Mouse (Mus musculus) midbrain, embryonic 12.5 days (tissue): ENCODE measurements around the gene Gm20388. TPM values are rescaled to one million over a fixed set of nuclear protein-coding genes. Genes with fewer than 3 reads are reported as not detected.

Source experiments
- ATAC-seq: fragments of 200-750 bp; cut with Nextera tagmentation; 2 replicates; pipeline ENCODE4 v1.8.0; 2017; ENCODE audit warnings: low read depth, moderate TSS enrichment, moderate library complexity; ENCODE audit not compliant: low FRiP score
- H3K27ac ChIP-seq: fragments of 300-500 bp; sonication (generic); replicated peaks from 2 replicates; pipeline ENCODE4 v1.5.1; 2016; ENCODE audit warnings: mild to moderate bottlenecking
- H3K27me3 ChIP-seq: fragments of 300-500 bp; sonication (generic); 2 replicates; pipeline ENCODE4 v1.6.1; 2016; ENCODE audit warnings: mild to moderate bottlenecking
- H3K36me3 ChIP-seq: fragments of 300-500 bp; sonication (generic); 2 replicates; pipeline ENCODE4 v1.6.1; 2016
- H3K4me1 ChIP-seq: fragments of 300-500 bp; sonication (generic); 2 replicates; pipeline ENCODE4 v1.6.1; 2016
- H3K4me2 ChIP-seq: fragments of 300-500 bp; sonication (generic); replicated peaks from 2 replicates; pipeline ENCODE4 v1.6.1; 2016; ENCODE audit warnings: mild to moderate bottlenecking, moderate library complexity
- H3K4me3 ChIP-seq: fragments of 300-500 bp; sonication (generic); 2 replicates; pipeline ENCODE4 v1.5.1; 2016; ENCODE audit warnings: mild to moderate bottlenecking
- H3K9ac ChIP-seq: fragments of 300-500 bp; sonication (generic); replicated peaks from 2 replicates; pipeline ENCODE4 v1.6.1; 2016; ENCODE audit warnings: mild to moderate bottlenecking, moderate library complexity
- H3K9me3 ChIP-seq: fragments of 300-500 bp; sonication (generic); 2 replicates; pipeline ENCODE4 v1.6.1; 2016; ENCODE audit warnings: mild to moderate bottlenecking
- WGBS: fragments of 180-500 bp; shearing (Covaris S2); methylation state at CpG from one replicate; pipeline ENCODE4 v1.1.7; 2016; 5-methylcytosine and 5-hydroxymethylcytosine counted together
- polyA plus RNA-seq: library from polyadenylated mRNA; unstranded; fragments of >200 nt; fragmentation: Nextera tagmentation; extraction: Ambion mirVana; gene quantifications from 2 replicates; pipeline ENCODE4 v1.2.1, GENCODE M21; 2016

Gene Gm20388
- polyA plus RNA-seq, 1 experiment from 2014 or later: not detected

GRCm38 (mm10) chr8:120940287-120940686, 1029.6 kb downstream of the Gm20388 start:
- no peak overlapping the region for H3K4me3 ChIP-seq
- no peak overlapping the region for H3K27ac ChIP-seq
- no peaks in the 10 kb centered on the region for H3K36me3 ChIP-seq
- H3K9me3 ChIP-seq: no peaks in the 10 kb centered on the region
- ATAC-seq: no peak
- WGBS: 38% methylated on average over 12 of the region's 12 CpGs
- peaks cover 54% of the 10 kb centered on the region for H3K27me3 ChIP-seq
- H3K9ac ChIP-seq: no peak overlapping the region
- peaks cover 21% of the 10 kb centered on the region for H3K4me1 ChIP-seq
- H3K4me2 ChIP-seq: no peak overlapping the region

- ATAC-seq: no peak
- Histone ChIP-seq H3K27ac (no peak overlapping the region), H3K4me1 (peaks cover 6% of the 10 kb centered on the region; the same call in 1 of the 2 replicates), H3K36me3 (no peaks in the 10 kb centered on the region), H3K9me3 (no peaks in the 10 kb centered on the region), H3K27me3 (peaks cover 43% of the 10 kb centered on the region), H3K9ac (no peak overlapping the region), H3K4me2 (no peak overlapping the region), H3K4me3 (no peak overlapping the region)
- WGBS: 68% methylated on average over 10 of the region's 10 CpGs
These were observed 1036.6 kb downstream of the Gm20388 start for GRCm38 (mm10) chr8:120947240-120947639.

- ATAC-seq: no peak
These were observed 1037.5 kb downstream of the Gm20388 start for GRCm38 (mm10) chr8:120948050-120948595.

GRCm38 (mm10) chr8:120948620-120949491, 1038.2 kb downstream of the Gm20388 start:
- Histone ChIP-seq H3K4me1 (peaks cover 6% of the 10 kb centered on the region; the same call in 1 of the 2 replicates), H3K9me3 (no peaks in the 10 kb centered on the region), H3K9ac (no peak overlapping the region), H3K4me2 (no peak overlapping the region), H3K36me3 (no peaks in the 10 kb centered on the region), H3K27ac (no peak overlapping the region), H3K27me3 (peaks cover 42% of the 10 kb centered on the region), H3K4me3 (no peak overlapping the region)
- ATAC-seq: no peak
- 51% methylated on average over 25 of the region's 25 CpGs for WGBS

More at GRCm38 (mm10) chr8:120948050-120948595, 1037.5 kb downstream of the Gm20388 start:
- Histone ChIP-seq H3K9me3 (no peaks in the 10 kb centered on the region), H3K36me3 (no peaks in the 10 kb centered on the region), H3K4me1 (peaks cover 6% of the 10 kb centered on the region; the same call in 1 of the 2 replicates), H3K9ac (no peak overlapping the region), H3K27ac (no peak overlapping the region), H3K27me3 (peaks cover 42% of the 10 kb centered on the region), H3K4me3 (no peak overlapping the region), H3K4me2 (no peak overlapping the region)
- 78% methylated on average over 4 of the region's 4 CpGs for WGBS

DNA sequence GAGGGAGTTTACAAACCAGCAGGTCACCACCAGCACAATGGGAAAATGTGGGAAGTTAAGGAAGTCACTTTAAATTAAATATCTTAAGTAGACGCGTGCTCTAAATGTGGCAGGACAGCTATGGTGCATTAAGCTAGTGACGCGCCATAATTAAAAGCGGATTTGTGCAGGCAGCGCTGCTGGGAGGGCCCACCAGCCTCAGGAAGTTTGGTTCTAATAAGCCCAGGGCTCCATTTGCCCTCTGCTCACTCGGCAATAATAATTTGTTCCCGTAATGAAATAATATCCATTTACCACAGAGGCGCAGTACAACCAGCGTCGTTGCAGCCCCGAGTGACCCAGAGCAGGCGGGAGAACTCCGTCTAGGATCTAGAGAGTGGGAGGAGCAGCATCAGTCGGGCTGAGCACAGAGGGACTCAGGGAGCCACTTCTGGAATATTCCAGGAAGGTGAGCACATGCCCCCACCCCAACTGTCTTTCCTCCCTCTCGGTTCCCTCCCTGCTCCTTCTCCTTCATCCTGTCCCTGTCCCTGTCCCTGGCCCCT, 1040.1 kb downstream of the Gm20388 start:
- WGBS: 36% methylated on average over 16 of the region's 16 CpGs
- no peak for ATAC-seq
- no peaks in the 10 kb centered on the region for H3K9me3 ChIP-seq
- H3K4me2 ChIP-seq: no peak overlapping the region
- H3K9ac ChIP-seq: no peak overlapping the region
- no peaks in the 10 kb centered on the region for H3K36me3 ChIP-seq
- peaks cover 54% of the 10 kb centered on the region for H3K27me3 ChIP-seq
- no peak overlapping the region for H3K4me3 ChIP-seq
- peaks cover 6% of the 10 kb centered on the region; the same call in 1 of the 2 replicates for H3K4me1 ChIP-seq
- no peak overlapping the region for H3K27ac ChIP-seq

DNA sequence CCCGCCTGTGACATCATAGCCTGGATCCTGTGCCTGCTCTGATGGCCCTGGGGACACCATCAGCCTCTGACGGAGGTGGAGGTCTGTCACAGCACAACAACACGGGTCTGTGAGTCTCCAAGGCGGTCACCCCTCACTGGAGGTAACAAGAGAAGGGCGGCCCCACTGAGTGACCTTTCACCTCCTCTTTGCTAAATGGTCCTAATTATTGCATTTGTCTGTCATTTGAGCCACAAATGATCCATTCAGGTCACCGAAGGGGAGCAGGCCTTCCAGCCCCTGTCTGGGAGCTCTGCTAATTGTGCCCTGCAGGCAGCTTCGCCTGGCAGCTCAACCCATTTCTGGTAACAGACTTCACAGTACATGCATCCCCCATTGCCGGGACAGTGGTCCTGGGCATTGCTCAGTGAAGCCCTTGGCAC, 1048.8 kb downstream of the Gm20388 start:
- H3K9ac ChIP-seq: no peak overlapping the region
- peaks cover 11% of the 10 kb centered on the region for H3K4me1 ChIP-seq
- no peak overlapping the region for H3K4me3 ChIP-seq
- peaks cover 87% of the 10 kb centered on the region for H3K27me3 ChIP-seq
- 16% methylated on average over 8 of the region's 8 CpGs for WGBS
- ATAC-seq: no peak
- H3K9me3 ChIP-seq: no peaks in the 10 kb centered on the region
- no peak overlapping the region for H3K27ac ChIP-seq
- H3K36me3 ChIP-seq: no peaks in the 10 kb centered on the region
- H3K4me2 ChIP-seq: no peak overlapping the region

GRCm38 (mm10) chr8:120962606-120963380, 1052.2 kb downstream of the Gm20388 start:
- WGBS: 87% methylated on average over 5 of the region's 5 CpGs
- Histone ChIP-seq H3K9me3 (no peaks in the 10 kb centered on the region), H3K36me3 (no peaks in the 10 kb centered on the region), H3K4me1 (peaks cover 11% of the 10 kb centered on the region), H3K27me3 (peaks cover 73% of the 10 kb centered on the region), H3K4me3 (no peak overlapping the region), H3K4me2 (no peak overlapping the region), H3K27ac (no peak overlapping the region), H3K9ac (no peak overlapping the region)
- no peak for ATAC-seq

DNA sequence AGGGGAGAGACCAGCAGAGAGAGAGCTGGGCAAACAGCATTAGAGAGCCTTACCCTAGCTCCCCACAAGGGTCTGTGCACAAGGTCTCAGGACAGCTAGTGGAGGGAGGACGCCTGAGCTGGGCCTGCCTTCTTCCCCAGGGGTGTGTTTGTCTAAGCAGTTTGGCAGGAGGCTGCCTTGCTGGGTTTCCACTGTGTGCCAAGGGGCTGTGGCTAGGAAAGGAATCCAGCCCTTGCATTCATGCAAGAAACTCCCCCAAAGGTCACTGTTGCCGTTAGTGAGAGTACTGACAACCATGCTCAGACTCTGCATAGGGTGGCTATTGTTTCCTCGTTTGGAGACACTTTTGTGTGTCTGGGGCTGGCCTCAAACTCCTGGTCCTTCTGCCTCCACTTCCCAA, 1055.9 kb downstream of the Gm20388 start:
- no peak overlapping the region for H3K27ac ChIP-seq
- no peak overlapping the region for H3K4me2 ChIP-seq
- no peaks in the 10 kb centered on the region for H3K36me3 ChIP-seq
- H3K9me3 ChIP-seq: no peaks in the 10 kb centered on the region
- H3K9ac ChIP-seq: no peak overlapping the region
- no peak for ATAC-seq
- no peak overlapping the region for H3K4me3 ChIP-seq
- peaks cover 73% of the 10 kb centered on the region for H3K27me3 ChIP-seq
- 22% methylated on average over 3 of the region's 3 CpGs for WGBS
- no peaks in the 10 kb centered on the region for H3K4me1 ChIP-seq

- Histone ChIP-seq H3K9me3 (no peaks in the 10 kb centered on the region), H3K4me3 (no peak overlapping the region), H3K9ac (no peak overlapping the region), H3K27ac (no peak overlapping the region), H3K27me3 (peaks cover 74% of the 10 kb centered on the region), H3K4me2 (no peak overlapping the region), H3K4me1 (peaks cover 15% of the 10 kb centered on the region), H3K36me3 (no peaks in the 10 kb centered on the region)
- no peak for ATAC-seq
- WGBS: 58% methylated on average over 6 of the region's 6 CpGs
These were observed 1057.7 kb downstream of the Gm20388 start for GRCm38 (mm10) chr8:120968308-120968707.

GRCm38 (mm10) chr8:120970346-120970745, 1059.7 kb downstream of the Gm20388 start:
- H3K27me3 ChIP-seq: peaks cover 84% of the 10 kb centered on the region
- WGBS: 32% methylated on average over 5 of the region's 5 CpGs

GRCm38 (mm10) chr8:120971691-120972469, 1061.2 kb downstream of the Gm20388 start:
- 19% methylated on average over 34 of the region's 34 CpGs for WGBS
- peaks cover 77% of the 10 kb centered on the region for H3K27me3 ChIP-seq

More at GRCm38 (mm10) chr8:120970346-120970745, 1059.7 kb downstream of the Gm20388 start:
- Histone ChIP-seq H3K36me3 (no peaks in the 10 kb centered on the region), H3K4me1 (peaks cover 15% of the 10 kb centered on the region), H3K4me3 (no peak overlapping the region), H3K9me3 (no peaks in the 10 kb centered on the region), H3K4me2 (no peak overlapping the region), H3K9ac (no peak overlapping the region), H3K27ac (no peak overlapping the region)
- ATAC-seq: no peak

More at GRCm38 (mm10) chr8:120971691-120972469, 1061.2 kb downstream of the Gm20388 start:
- H3K9ac ChIP-seq: peak overlapping the region; percentile 28
- no peaks in the 10 kb centered on the region for H3K9me3 ChIP-seq
- peak overlapping the region; percentile 34 for H3K4me3 ChIP-seq
- ATAC-seq: no peak
- no peaks in the 10 kb centered on the region for H3K36me3 ChIP-seq
- H3K4me2 ChIP-seq: peak overlapping the region; percentile 60
- no peak overlapping the region for H3K27ac ChIP-seq
- peaks cover 15% of the 10 kb centered on the region for H3K4me1 ChIP-seq
